In genomic region chr10:109865391-109865790, GRCm38 (mm10) we compare ENCODE assay signal across 11 mouse cellular contexts.
DNase-seq lines count a peak whose midpoint lies in the region; ATAC-seq lines count a peak whose summit lies in the region.
"Had no signal": no experiment of that assay in that cellular context is flagged by ENCODE, and none has a peak within 500 bp of the region (broad histone marks: within the 10 kb centered on the region; RNA-seq: fewer than 3 reads in every experiment).

No protein-coding gene starts in this region.

- H3K4me1 ChIP-seq in kidney, embryonic 14.5 days (ENCODE audit: control insufficient read depth, insufficient read depth, low read length): no peaks in the 10 kb centered on the region
- no peaks in the 10 kb centered on the region for H3K4me1 ChIP-seq in forebrain, embryonic 13.5 days
- H3K4me1 ChIP-seq: embryonic facial prominence, embryonic 13.5 days; heart, embryonic 10.5 days; hindbrain, embryonic 12.5 days had no signal

- no peaks in the 10 kb centered on the region for H3K9me3 ChIP-seq in kidney, embryonic 14.5 days (ENCODE audit: control insufficient read depth, low read length)
- no peaks in the 10 kb centered on the region for H3K9me3 ChIP-seq in forebrain, embryonic 13.5 days (replicated peaks)
- H3K9me3 ChIP-seq: embryonic facial prominence, embryonic 13.5 days; heart, embryonic 10.5 days; hindbrain, embryonic 12.5 days had no signal

- no peaks in the 10 kb centered on the region for H3K27me3 ChIP-seq in kidney, embryonic 14.5 days (ENCODE audit: control insufficient read depth, insufficient read depth, low read length)
- H3K27me3 ChIP-seq in forebrain, embryonic 13.5 days: no peaks in the 10 kb centered on the region
- H3K27me3 ChIP-seq: embryonic facial prominence, embryonic 13.5 days; hindbrain, embryonic 12.5 days had no signal

- H3K27ac ChIP-seq in kidney, embryonic 14.5 days (ENCODE audit: low read depth, low read length): no peak overlapping the region
- no peak overlapping the region for H3K27ac ChIP-seq in forebrain, embryonic 13.5 days
- H3K27ac ChIP-seq: embryonic facial prominence, embryonic 13.5 days; heart, embryonic 10.5 days; hindbrain, embryonic 12.5 days had no signal

- ATAC-seq in kidney, embryonic 14.5 days (ENCODE audit: low FRiP score, low TSS enrichment): peak; percentile 62; the same call in 1 of the 2 replicates
- no peak for ATAC-seq in forebrain, embryonic 13.5 days

- H3K4me3 ChIP-seq in kidney, embryonic 14.5 days (ENCODE audit: low read length): no peak overlapping the region
- H3K4me3 ChIP-seq in forebrain, embryonic 13.5 days: no peak overlapping the region
- H3K4me3 ChIP-seq: embryonic facial prominence, embryonic 13.5 days; heart, embryonic 10.5 days; hindbrain, embryonic 12.5 days had no signal

- WGBS in kidney, embryonic 14.5 days: 13% methylated on average over 1 of the region's 2 CpGs
- 57% methylated on average over 1 of the region's 2 CpGs for WGBS in forebrain, embryonic 13.5 days

- no peaks in the 10 kb centered on the region for H3K36me3 ChIP-seq in kidney, embryonic 14.5 days (ENCODE audit: control insufficient read depth, insufficient read depth, low read length)
- H3K36me3 ChIP-seq in forebrain, embryonic 13.5 days (ENCODE audit: poor library complexity, severe bottlenecking): no peaks in the 10 kb centered on the region
- H3K36me3 ChIP-seq: embryonic facial prominence, embryonic 13.5 days; heart, embryonic 10.5 days; hindbrain, embryonic 12.5 days had no signal

- H3K9ac ChIP-seq in kidney, embryonic 14.5 days (ENCODE audit: low read depth, low read length): no peak overlapping the region
- no peak overlapping the region for H3K9ac ChIP-seq in forebrain, embryonic 13.5 days
- H3K9ac ChIP-seq: embryonic facial prominence, embryonic 13.5 days; hindbrain, embryonic 12.5 days had no signal

- DNase-seq in kidney, postnatal 10 days: no peak
- DNase-seq in kidney, postnatal 14 days: peak; percentile 33
- no peak for DNase-seq in kidney, postnatal 4 days
- DNase-seq in MN1 (ENCODE audit: low spot score): peak; percentile 9
- peak; percentile 31 for DNase-seq in retina, embryonic 14.5 days (ENCODE audit: low spot score)
- DNase-seq: gastrocnemius, postnatal 10 days had no signal

- no peak overlapping the region for H3K4me2 ChIP-seq in kidney, embryonic 14.5 days (replicated peaks; ENCODE audit: low read depth, low read length)
- H3K4me2 ChIP-seq in forebrain, embryonic 13.5 days: no peak overlapping the region
- H3K4me2 ChIP-seq: embryonic facial prominence, embryonic 13.5 days; hindbrain, embryonic 12.5 days had no signal

Comparison
In these comparisons a context has a peak if more than half of its experiments do, and no peak if none do; other contexts are left out.
1. DNase-seq: peak in kidney, postnatal 14 days (single experiment), MN1 (single experiment) and retina, embryonic 14.5 days (single experiment); none in kidney, postnatal 10 days (single experiment) and kidney, postnatal 4 days (0 of 2).